Mouse (Mus musculus) C2C12 (cell line): ENCODE data around the gene Acbd3. TPM values are rescaled to one million over a fixed set of nuclear protein-coding genes. Genes with fewer than 3 reads are reported as not detected.

ENCODE experiments used
- H3K27me3 ChIP-seq: one replicate; pipeline ENCODE4 v1.6.1; 2011; ENCODE audit not compliant: control insufficient read depth, insufficient read depth, insufficient read length
- H3K36me3 ChIP-seq: one replicate; pipeline ENCODE4 v1.6.1; 2011; ENCODE audit not compliant: control insufficient read depth, insufficient read depth
- H3K4me3 ChIP-seq: one replicate; pipeline ENCODE4 v1.5.1; 2011; ENCODE audit warnings: mild to moderate bottlenecking, control low read depth; ENCODE audit not compliant: poor library complexity, insufficient read depth, severe bottlenecking
- H3K79me2 ChIP-seq: one replicate; pipeline ENCODE4 v1.6.1; 2011; ENCODE audit not compliant: control insufficient read depth, insufficient read depth
- H3K79me3 ChIP-seq: one replicate; pipeline ENCODE4 v1.6.1; 2011; ENCODE audit warnings: low read depth, control low read depth
- H3ac ChIP-seq: one replicate; pipeline ENCODE3; 2011; ENCODE audit warnings: low read depth; ENCODE audit not compliant: control insufficient read depth, insufficient read length
- CEBPB ChIP-seq: IDR thresholded peaks from one replicate; pipeline ENCODE4 v1.6.1; 2011; ENCODE audit warnings: low read depth, mild to moderate bottlenecking, control low read depth, moderate library complexity
- CTCF ChIP-seq: IDR thresholded peaks from one replicate; pipeline ENCODE4 v1.5.1; 2011; ENCODE audit not compliant: control insufficient read depth, insufficient read depth, insufficient read length
- FOSL1 ChIP-seq: IDR thresholded peaks from one replicate; pipeline ENCODE4 v1.8.0; 2011; ENCODE audit warnings: mild to moderate bottlenecking, low read length; ENCODE audit not compliant: poor library complexity, insufficient read depth, severe bottlenecking
- MAX ChIP-seq: IDR thresholded peaks from one replicate; pipeline ENCODE4 v1.6.1; 2011; ENCODE audit warnings: mild to moderate bottlenecking, control low read depth
- MYOD1 ChIP-seq: IDR thresholded peaks from one replicate; pipeline ENCODE4 v1.6.1; 2011; ENCODE audit warnings: low read depth; ENCODE audit not compliant: control insufficient read depth, insufficient read length
- MYOG ChIP-seq: IDR thresholded peaks from one replicate; pipeline ENCODE4 v1.6.1; 2011; ENCODE audit not compliant: control insufficient read depth, insufficient read length; ENCODE audit errors: extremely low read depth
- USF1 ChIP-seq: IDR thresholded peaks from one replicate; pipeline ENCODE4 v1.6.1; 2011; ENCODE audit warnings: low read depth, mild to moderate bottlenecking, control low read depth, moderate library complexity
- polyA plus RNA-seq: library from polyadenylated mRNA; unstranded; fragments of >200 nt; fragmentation: generic; extraction: Trizol; gene quantifications from one replicate; pipeline ENCODE4 v1.2.1, GENCODE M21; 2012; ENCODE audit warnings: missing spikeins

The Acbd3 gene
- polyA plus RNA-seq, 1 experiment = 13.2 TPM

DNA sequence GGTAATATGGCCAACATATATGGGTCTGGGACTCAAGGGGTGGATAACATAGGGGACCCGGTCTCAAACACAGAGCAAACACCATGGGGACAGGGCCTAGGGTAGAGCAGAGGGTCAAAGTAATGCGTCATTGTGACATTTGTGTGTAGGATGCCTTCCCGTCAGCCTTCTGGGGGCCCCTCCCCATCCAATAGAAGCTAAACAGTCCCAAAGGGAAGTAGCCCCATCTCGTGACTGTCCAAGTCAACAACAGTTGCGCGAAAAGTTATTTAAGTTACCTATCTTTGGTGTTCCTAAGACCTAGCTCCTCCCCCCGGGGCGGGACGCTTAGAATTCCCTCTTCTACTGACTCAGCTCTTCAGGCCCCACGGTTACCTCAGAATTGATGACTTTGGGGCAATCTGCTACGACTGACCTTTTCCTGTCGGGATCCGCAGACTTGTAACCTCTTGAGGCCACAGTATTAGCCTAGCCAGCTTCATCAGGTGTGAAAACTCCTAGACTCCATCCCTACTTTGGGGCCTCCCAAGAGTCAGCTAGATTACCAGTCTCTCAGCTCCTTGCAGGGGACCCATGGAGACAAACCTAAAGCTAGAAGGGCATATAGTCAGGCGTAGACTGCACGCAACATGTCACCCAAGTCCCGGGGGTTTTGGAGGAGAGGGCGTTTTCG, 67.7 kb downstream of the Acbd3 start:
- TF ChIP-seq MYOD1 = no peak
- TF ChIP-seq MYOG = no peak
- no peak for TF ChIP-seq CEBPB
- no peak for TF ChIP-seq USF1
- TF ChIP-seq MAX = no peak
- TF ChIP-seq FOSL1 = no peak
- no peak for TF ChIP-seq CTCF
- no peaks in the 10 kb centered on the region for H3K79me2 ChIP-seq
- H3K79me3 ChIP-seq = no peaks in the 10 kb centered on the region
- H3K36me3 ChIP-seq = no peaks in the 10 kb centered on the region
- H3K4me3 ChIP-seq = no peak overlapping the region
- H3K27me3 ChIP-seq = no peaks in the 10 kb centered on the region
- H3ac ChIP-seq = no peak overlapping the region

DNA sequence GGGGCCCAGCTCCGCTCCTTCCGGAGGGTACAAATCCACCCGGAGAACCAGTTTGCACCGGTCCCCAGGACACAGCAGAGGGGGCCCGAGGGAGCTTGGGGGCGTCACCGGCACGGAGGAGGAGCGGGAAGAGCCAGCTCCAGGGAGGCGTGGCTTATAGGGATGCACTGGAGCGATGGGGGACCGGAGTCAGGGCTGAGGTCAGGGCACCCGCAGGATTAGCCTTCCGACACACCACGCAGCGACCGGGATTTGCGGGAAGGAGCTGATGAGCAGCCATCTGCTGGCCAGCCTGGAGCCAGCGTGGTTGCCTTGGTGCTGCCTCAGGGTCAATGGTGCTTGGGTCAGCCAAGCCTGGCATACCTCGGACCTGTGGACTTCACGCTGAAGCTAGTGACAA, 68.3 kb downstream of the Acbd3 start:
- H3ac ChIP-seq = no peak overlapping the region
- no peak overlapping the region for H3K4me3 ChIP-seq

DNA sequence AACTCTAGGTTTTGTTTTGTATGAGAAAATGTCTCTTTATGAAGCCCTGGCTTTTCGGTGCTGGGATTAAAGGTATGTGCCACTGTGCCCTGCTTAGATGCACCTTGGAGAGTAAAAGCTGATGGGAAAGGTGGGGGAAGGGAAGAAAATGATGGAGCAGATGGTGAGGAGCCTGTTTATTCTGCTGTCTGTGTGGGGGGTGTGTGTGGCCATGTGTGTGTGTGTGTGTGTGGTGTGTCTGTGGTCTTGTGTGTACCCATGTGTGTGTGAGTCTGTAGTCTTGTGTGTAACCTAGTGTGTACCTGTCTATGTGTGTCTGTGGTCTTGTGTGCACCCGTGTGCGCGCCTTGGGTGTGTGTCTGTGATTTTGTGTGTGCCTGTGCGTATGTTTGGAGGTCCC, 72.8 kb downstream of the Acbd3 start:
- TF ChIP-seq CEBPB = no peak
- TF ChIP-seq MYOD1 = no peak
- no peak for TF ChIP-seq USF1
- no peak for TF ChIP-seq MAX
- no peak for TF ChIP-seq MYOG
- TF ChIP-seq FOSL1 = no peak
- TF ChIP-seq CTCF = no peak
- no peak overlapping the region for H3ac ChIP-seq
- H3K79me2 ChIP-seq = no peaks in the 10 kb centered on the region
- no peaks in the 10 kb centered on the region for H3K79me3 ChIP-seq
- peaks cover 28% of the 10 kb centered on the region for H3K36me3 ChIP-seq
- H3K4me3 ChIP-seq = no peak overlapping the region
- no peaks in the 10 kb centered on the region for H3K27me3 ChIP-seq

More for the DNA sequence above, 68.3 kb downstream of the Acbd3 start:
- Histone ChIP-seq H3K79me3 (no peaks in the 10 kb centered on the region), H3K27me3 (no peaks in the 10 kb centered on the region), H3K79me2 (no peaks in the 10 kb centered on the region), H3K36me3 (no peaks in the 10 kb centered on the region)
- no peak for TF ChIP-seq MYOD1
- TF ChIP-seq MYOG = no peak
- TF ChIP-seq MAX = no peak
- TF ChIP-seq CTCF = no peak
- TF ChIP-seq FOSL1 = no peak
- no peak for TF ChIP-seq USF1
- no peak for TF ChIP-seq CEBPB

DNA sequence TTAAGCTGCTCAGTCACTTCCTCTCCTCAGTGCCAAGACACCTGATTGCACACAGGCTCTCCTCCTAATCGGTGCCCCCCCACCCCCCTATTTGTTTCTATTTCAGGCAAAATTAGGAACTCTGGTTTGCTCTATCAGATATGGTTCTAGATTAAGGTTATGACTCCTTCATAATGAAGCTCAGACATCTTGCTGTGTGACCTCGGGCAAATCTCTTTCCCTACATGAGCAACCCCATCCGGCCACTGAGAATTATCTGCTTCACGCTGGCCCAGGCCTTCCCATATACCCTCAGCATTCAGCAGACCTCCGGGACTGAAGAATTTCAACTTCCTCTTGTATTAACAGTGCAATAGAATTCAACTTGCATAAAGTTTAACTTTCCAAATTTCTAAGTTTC, 73.4 kb downstream of the Acbd3 start:
- no peaks in the 10 kb centered on the region for H3K27me3 ChIP-seq
- H3K4me3 ChIP-seq = no peak overlapping the region
- TF ChIP-seq CTCF (no peak), MYOG (no peak)
- H3K79me2 ChIP-seq = peaks cover under 1% of the 10 kb centered on the region
- peaks cover 34% of the 10 kb centered on the region for H3K36me3 ChIP-seq
- H3K79me3 ChIP-seq = no peaks in the 10 kb centered on the region
- H3ac ChIP-seq = no peak overlapping the region

DNA sequence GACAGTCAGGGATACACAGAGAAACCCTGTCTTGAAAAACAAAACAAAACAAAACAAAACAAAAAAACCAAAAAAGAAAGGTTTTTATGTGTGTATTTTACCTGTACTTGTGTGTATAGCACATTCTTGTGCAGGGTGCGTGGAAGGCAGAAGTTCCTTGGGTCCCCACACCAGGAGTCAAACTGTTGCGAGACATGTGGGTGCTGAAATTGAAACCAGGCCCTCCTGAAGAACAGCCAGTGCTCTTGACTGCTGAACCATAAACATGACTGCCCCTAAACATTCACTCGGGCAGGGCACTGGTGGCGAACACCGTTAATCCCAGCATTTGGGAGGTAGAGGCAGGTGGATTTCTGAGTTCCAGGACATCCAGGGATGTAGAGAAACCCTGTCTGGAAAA, 74.2 kb downstream of the Acbd3 start:
- peaks cover 8% of the 10 kb centered on the region for H3K79me2 ChIP-seq
- no peak overlapping the region for H3ac ChIP-seq
- peaks cover 4% of the 10 kb centered on the region for H3K79me3 ChIP-seq
- no peak for TF ChIP-seq FOSL1
- TF ChIP-seq USF1 = no peak
- TF ChIP-seq MYOG = no peak
- no peak for TF ChIP-seq MAX
- TF ChIP-seq MYOD1 = no peak
- TF ChIP-seq CEBPB = no peak
- no peak for TF ChIP-seq CTCF
- H3K27me3 ChIP-seq = no peaks in the 10 kb centered on the region
- no peak overlapping the region for H3K4me3 ChIP-seq
- peaks cover 42% of the 10 kb centered on the region for H3K36me3 ChIP-seq

DNA sequence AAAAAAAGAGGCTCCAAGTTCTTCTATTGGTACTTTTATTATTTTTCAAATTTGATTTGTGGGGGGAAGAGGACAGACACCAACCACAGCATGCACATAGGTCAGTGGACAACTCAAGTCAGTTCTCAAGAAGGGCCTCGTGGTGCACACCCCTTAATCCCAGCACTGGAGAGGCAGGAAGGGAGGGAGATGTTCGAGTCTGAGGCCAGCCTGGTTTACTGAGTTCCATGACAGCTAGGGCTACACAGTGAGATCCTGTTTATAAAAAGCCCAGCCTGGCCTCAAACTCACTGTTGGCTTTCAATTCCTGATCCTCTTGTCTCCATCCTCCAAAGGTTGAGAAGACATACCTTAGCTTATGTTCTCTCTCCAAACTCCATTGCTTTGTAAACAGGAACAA, 75.0 kb downstream of the Acbd3 start:
- Histone ChIP-seq H3ac (no peak overlapping the region), H3K79me3 (peaks cover 4% of the 10 kb centered on the region), H3K79me2 (peaks cover 16% of the 10 kb centered on the region), H3K36me3 (peaks cover 50% of the 10 kb centered on the region), H3K4me3 (no peak overlapping the region), H3K27me3 (no peaks in the 10 kb centered on the region)
- TF ChIP-seq MYOD1 = no peak
- no peak for TF ChIP-seq FOSL1
- no peak for TF ChIP-seq CEBPB
- TF ChIP-seq USF1 = no peak
- no peak for TF ChIP-seq MYOG
- TF ChIP-seq CTCF = no peak
- TF ChIP-seq MAX = no peak
